Mouse (Mus musculus): Measurements from ENCODE around the gene Actb. TPM values are rescaled to one million over a fixed set of nuclear protein-coding genes. Genes with fewer than 3 reads are reported as not detected.

Actb gene
- polyA plus RNA-seq, 1 experiment: 1,383 TPM

GRCm38 (mm10) chr5:142900651-142901050, 5.9 kb downstream of the Actb start:
- H3K4me1 ChIP-seq (ENCODE audit: control insufficient read depth, insufficient read depth, low read length): peaks cover 2% of the 10 kb centered on the region
- H3K27me3 ChIP-seq (ENCODE audit: control insufficient read depth, insufficient read depth, low read length): no peaks in the 10 kb centered on the region
- H3K4me3 ChIP-seq (ENCODE audit: control insufficient read depth, low read depth, low read length): no peak overlapping the region
- H3K27ac ChIP-seq (ENCODE audit: control insufficient read depth, insufficient read depth, low read depth, low read length): peak overlapping the region; percentile 3
- TF ChIP-seq POLR2A (IDR thresholded peaks at IDR 0.05; ENCODE audit: control insufficient read depth, low read depth, low read length) (no peak), CTCF (IDR thresholded peaks at IDR 0.05; ENCODE audit: control insufficient read depth, insufficient read depth, insufficient replicate concordance, low read depth, low read length) (no peak)
- no peaks in the 10 kb centered on the region; the same call in 1 of the 2 replicates for H3K36me3 ChIP-seq (ENCODE audit: control insufficient read depth, insufficient read depth, low read length)

GRCm38 (mm10) chr5:142899932-142900533, 6.5 kb downstream of the Actb start:
- no peaks in the 10 kb centered on the region; the same call in 1 of the 2 replicates for H3K36me3 ChIP-seq (ENCODE audit: control insufficient read depth, insufficient read depth, low read length)
- no peak overlapping the region for H3K4me3 ChIP-seq (ENCODE audit: control insufficient read depth, low read depth, low read length)
- TF ChIP-seq POLR2A (IDR thresholded peaks at IDR 0.05; ENCODE audit: control insufficient read depth, low read depth, low read length) (no peak), CTCF (IDR thresholded peaks at IDR 0.05; ENCODE audit: control insufficient read depth, insufficient read depth, insufficient replicate concordance, low read depth, low read length) (no peak)
- H3K27me3 ChIP-seq (ENCODE audit: control insufficient read depth, insufficient read depth, low read length): no peaks in the 10 kb centered on the region
- peak overlapping the region; percentile 41; the same call in 1 of the 2 replicates for H3K27ac ChIP-seq (ENCODE audit: control insufficient read depth, insufficient read depth, low read depth, low read length)
- peaks cover 5% of the 10 kb centered on the region for H3K4me1 ChIP-seq (ENCODE audit: control insufficient read depth, insufficient read depth, low read length)

- TF ChIP-seq POLR2A (IDR thresholded peaks at IDR 0.05; ENCODE audit: control insufficient read depth, low read depth, low read length): no peak
- TF ChIP-seq CTCF (IDR thresholded peaks at IDR 0.05; ENCODE audit: control insufficient read depth, insufficient read depth, insufficient replicate concordance, low read depth, low read length): no peak
- no peaks in the 10 kb centered on the region; the same call in 1 of the 2 replicates for H3K36me3 ChIP-seq (ENCODE audit: control insufficient read depth, insufficient read depth, low read length)
- peak overlapping the region; percentile 81 for H3K27ac ChIP-seq (ENCODE audit: control insufficient read depth, insufficient read depth, low read depth, low read length)
- H3K4me3 ChIP-seq (ENCODE audit: control insufficient read depth, low read depth, low read length): no peak overlapping the region
- H3K27me3 ChIP-seq (ENCODE audit: control insufficient read depth, insufficient read depth, low read length): no peaks in the 10 kb centered on the region
- H3K4me1 ChIP-seq (ENCODE audit: control insufficient read depth, insufficient read depth, low read length): peaks cover 11% of the 10 kb centered on the region
Measured at GRCm38 (mm10) chr5:142899057-142899601, 7.4 kb downstream of the Actb start.

- Histone ChIP-seq H3K4me1 (ENCODE audit: control insufficient read depth, insufficient read depth, low read length) (peaks cover 15% of the 10 kb centered on the region), H3K27me3 (ENCODE audit: control insufficient read depth, insufficient read depth, low read length) (no peaks in the 10 kb centered on the region), H3K27ac (ENCODE audit: control insufficient read depth, insufficient read depth, low read depth, low read length) (peak overlapping the region; percentile 81), H3K36me3 (ENCODE audit: control insufficient read depth, insufficient read depth, low read length) (no peaks in the 10 kb centered on the region; the same call in 1 of the 2 replicates), H3K4me3 (ENCODE audit: control insufficient read depth, low read depth, low read length) (no peak overlapping the region)
- no peak for TF ChIP-seq CTCF (IDR thresholded peaks at IDR 0.05; ENCODE audit: control insufficient read depth, insufficient read depth, insufficient replicate concordance, low read depth, low read length)
Measured at GRCm38 (mm10) chr5:142898316-142898715, 8.2 kb downstream of the Actb start.

GRCm38 (mm10) chr5:142897568-142898248, 8.8 kb downstream of the Actb start:
- TF ChIP-seq CTCF (IDR thresholded peaks at IDR 0.05; ENCODE audit: control insufficient read depth, insufficient read depth, insufficient replicate concordance, low read depth, low read length): no peak
- TF ChIP-seq POLR2A (IDR thresholded peaks at IDR 0.05; ENCODE audit: control insufficient read depth, low read depth, low read length): no peak

GRCm38 (mm10) chr5:142896713-142897112, 9.8 kb downstream of the Actb start:
- no peaks in the 10 kb centered on the region; the same call in 1 of the 2 replicates for H3K36me3 ChIP-seq (ENCODE audit: control insufficient read depth, insufficient read depth, low read length)
- no peak for TF ChIP-seq POLR2A (IDR thresholded peaks at IDR 0.05; ENCODE audit: control insufficient read depth, low read depth, low read length)
- TF ChIP-seq CTCF (IDR thresholded peaks at IDR 0.05; ENCODE audit: control insufficient read depth, insufficient read depth, insufficient replicate concordance, low read depth, low read length): no peak
- H3K4me3 ChIP-seq (ENCODE audit: control insufficient read depth, low read depth, low read length): no peak overlapping the region
- no peaks in the 10 kb centered on the region for H3K27me3 ChIP-seq (ENCODE audit: control insufficient read depth, insufficient read depth, low read length)
- no peak overlapping the region for H3K27ac ChIP-seq (ENCODE audit: control insufficient read depth, insufficient read depth, low read depth, low read length)
- peaks cover 15% of the 10 kb centered on the region for H3K4me1 ChIP-seq (ENCODE audit: control insufficient read depth, insufficient read depth, low read length)

More at GRCm38 (mm10) chr5:142897568-142898248, 8.8 kb downstream of the Actb start:
- Histone ChIP-seq H3K27me3 (ENCODE audit: control insufficient read depth, insufficient read depth, low read length) (no peaks in the 10 kb centered on the region), H3K36me3 (ENCODE audit: control insufficient read depth, insufficient read depth, low read length) (no peaks in the 10 kb centered on the region; the same call in 1 of the 2 replicates), H3K27ac (ENCODE audit: control insufficient read depth, insufficient read depth, low read depth, low read length) (peak overlapping the region; percentile 84), H3K4me3 (ENCODE audit: control insufficient read depth, low read depth, low read length) (no peak overlapping the region), H3K4me1 (ENCODE audit: control insufficient read depth, insufficient read depth, low read length) (peaks cover 15% of the 10 kb centered on the region)

- no peak overlapping the region for H3K4me3 ChIP-seq (ENCODE audit: control insufficient read depth, low read depth, low read length)
- TF ChIP-seq POLR2A (IDR thresholded peaks at IDR 0.05; ENCODE audit: control insufficient read depth, low read depth, low read length): no peak
- TF ChIP-seq CTCF (IDR thresholded peaks at IDR 0.05; ENCODE audit: control insufficient read depth, insufficient read depth, insufficient replicate concordance, low read depth, low read length): no peak; the same call in 1 of the 2 replicates
- no peaks in the 10 kb centered on the region for H3K36me3 ChIP-seq (ENCODE audit: control insufficient read depth, insufficient read depth, low read length)
- no peaks in the 10 kb centered on the region for H3K27me3 ChIP-seq (ENCODE audit: control insufficient read depth, insufficient read depth, low read length)
- peaks cover 13% of the 10 kb centered on the region for H3K4me1 ChIP-seq (ENCODE audit: control insufficient read depth, insufficient read depth, low read length)
- H3K27ac ChIP-seq (ENCODE audit: control insufficient read depth, insufficient read depth, low read depth, low read length): no peak overlapping the region; the same call in 1 of the 2 replicates
Measured at GRCm38 (mm10) chr5:142896192-142896591, 10.4 kb downstream of the Actb start.

All from testis, adult 2 months (tissue).